Mouse (Mus musculus) R1 (cell line): ENCODE data around the gene Mctp1.
A peak's percentile ranks its signal among the peaks of the same experiment; 100 is the strongest.
"Not testable (repeated sequence)": the region's sequence is repeated elsewhere in the genome, so short reads cannot be mapped to it uniquely, and the experiment has no call there.

Source experiments
- DNase-seq: peaks from one replicate; pipeline ENCODE4 v3.0.0-alpha.2; 2018; ENCODE audit warnings: low read depth, low spot score

Mctp1 gene

DNA sequence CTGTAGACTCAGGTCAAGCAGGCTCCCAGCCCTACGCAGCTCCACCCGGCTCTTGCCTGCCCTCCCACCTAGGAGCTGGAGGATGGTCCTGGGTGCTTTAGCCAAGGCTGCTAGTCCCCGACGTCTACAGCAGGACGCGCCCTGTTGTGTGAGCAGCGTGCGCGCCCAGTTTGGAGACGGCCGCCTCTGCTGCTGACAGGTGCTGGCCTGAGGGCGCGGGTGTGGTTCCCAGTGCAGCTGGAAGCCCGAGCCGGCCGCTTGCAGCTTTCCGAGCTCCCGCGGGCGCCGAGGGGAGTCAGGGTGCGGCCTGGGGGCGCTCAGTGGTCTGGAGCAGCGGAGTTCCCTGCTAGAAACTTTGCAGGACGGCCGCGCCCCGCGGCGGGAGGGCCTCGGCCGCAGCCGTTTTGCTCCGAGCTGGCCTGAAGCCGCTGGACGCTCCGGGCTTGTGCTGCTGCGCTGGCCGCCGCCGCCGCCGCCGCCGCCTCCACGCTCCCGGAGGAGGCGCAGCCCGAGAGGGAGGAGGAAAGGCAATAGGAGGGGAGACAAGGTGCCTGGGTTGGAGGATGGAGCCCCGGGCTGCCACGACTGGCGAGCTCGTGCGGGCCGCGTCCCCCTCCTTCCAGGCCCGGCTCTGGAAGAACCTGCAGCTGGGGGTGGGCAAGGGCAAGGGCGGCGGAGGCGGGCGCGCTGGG, at the start of gene Mctp1:
Gene Mctp1, plus strand, starts transcription at position 564 of the 692 bp plus-strand sequence.
- peak; percentile 76 for DNase-seq

DNA sequence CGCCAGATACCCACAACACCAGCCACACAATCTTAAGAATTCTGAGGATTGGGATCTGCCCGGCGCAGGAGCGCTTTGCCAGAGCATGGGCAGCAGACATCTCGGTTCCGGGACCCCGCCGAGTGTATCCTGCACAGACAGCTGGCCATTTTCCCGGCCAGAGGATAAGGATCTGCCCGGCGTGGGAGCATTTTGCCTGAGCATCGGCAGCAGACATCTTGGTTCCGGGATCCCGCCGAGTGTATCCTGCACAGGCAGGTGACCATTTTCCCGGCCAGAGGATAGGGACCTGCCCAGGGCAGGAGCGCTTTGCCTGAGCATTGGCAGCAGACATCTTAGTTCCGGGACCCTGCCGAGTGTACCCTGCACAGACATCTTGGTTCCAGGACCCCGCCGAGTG, 38.4 kb upstream of the Mctp1 start:
- not testable (repeated sequence) for DNase-seq

DNA sequence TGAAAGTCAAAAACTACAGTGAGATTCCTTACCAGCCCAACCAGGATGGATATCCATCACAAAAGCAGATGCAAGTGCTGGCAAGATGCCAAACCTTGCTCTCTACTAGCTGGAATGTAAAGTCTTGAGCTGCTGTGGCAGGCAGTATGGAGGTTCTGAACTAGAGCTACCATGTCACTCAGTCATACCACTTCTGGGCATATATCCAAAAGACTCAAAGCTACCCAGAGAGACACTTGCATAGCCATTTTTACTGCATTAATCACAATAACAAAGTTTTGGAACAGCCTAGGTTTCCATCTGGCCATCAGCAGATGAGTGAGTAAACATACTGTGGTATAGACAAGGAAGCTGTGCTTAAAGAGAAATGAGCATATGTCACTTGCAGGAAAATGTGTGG, 25.6 kb upstream of the Mctp1 start:
- peak; percentile 74 for DNase-seq

DNA sequence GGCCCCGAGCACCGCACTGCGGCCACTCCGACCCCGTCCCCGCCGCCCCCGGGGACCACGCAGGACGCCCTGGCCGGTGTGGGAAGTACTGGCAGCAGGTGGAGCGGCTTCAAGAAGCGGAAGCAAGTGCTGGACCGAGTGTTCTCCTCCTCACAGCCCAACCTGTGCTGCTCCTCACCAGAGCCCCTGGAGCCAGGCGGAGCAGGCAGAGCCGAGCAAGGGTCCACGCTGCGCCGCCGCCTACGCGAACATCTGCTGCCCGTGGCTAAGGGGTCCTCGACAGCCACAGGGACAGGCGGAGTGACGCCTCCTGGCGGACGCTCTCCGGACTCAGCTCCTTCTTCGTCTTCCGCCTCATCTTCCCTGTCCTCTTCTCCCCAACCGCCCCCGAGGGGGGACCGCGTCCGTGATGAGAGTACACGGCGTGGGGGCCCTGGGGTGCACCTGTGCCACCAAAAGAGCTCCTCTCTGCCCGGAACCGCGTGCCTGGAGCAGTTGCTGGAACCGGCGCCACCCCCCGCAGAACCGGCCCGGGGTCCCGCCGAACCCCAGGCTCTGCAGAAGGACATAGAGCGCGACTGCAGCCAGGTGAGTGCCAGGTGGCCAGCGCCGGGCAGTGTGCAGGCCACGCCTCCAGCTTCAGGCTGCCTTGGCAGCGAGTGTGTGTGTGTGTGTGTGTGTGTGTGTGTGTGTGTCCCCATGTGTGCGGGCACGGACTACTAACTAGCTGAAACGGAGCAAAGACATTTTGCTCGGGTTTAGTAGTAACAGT, 515 bp downstream of the Mctp1 start:
- DNase-seq: peak; percentile 50

DNA sequence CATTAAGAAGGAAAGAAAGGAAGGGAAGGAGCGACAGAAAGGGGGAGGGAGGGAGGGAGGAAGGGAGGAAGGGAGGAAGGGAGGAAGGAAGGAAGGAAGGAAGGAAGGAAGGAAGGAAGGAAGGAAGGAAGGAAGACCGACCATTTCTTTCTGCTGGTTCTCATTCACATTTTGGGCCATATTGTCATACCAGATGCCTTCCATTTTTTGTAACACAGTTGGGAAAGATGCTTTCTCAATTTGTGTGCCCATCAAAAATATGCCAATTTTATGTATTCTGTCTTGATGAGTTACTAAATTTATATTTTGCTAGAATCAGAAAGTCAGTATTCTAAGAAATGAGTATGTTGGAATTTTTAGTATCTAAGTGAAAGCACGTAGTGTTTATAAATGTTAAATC, 4.3 kb downstream of the Mctp1 start:
- DNase-seq: no peak

DNA sequence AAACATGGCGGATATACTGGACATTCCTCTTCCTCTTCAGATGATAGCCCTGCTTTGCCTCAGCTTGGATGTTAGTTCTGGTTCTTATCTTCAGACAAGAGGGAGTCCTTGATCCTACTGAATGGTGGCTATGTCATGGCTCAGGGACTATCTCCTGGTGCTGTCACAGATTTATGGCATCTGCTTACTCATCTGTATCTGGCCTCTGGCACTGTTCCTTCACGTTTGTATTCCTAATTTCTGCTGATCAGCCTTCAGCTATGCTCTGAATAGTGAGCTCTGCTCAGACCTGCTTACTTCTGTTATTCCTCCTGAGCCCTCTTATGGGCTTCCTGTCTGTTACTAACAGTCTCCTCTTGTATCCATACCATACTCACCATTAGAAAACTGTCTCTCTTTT, 7.6 kb downstream of the Mctp1 start:
- no peak for DNase-seq

DNA sequence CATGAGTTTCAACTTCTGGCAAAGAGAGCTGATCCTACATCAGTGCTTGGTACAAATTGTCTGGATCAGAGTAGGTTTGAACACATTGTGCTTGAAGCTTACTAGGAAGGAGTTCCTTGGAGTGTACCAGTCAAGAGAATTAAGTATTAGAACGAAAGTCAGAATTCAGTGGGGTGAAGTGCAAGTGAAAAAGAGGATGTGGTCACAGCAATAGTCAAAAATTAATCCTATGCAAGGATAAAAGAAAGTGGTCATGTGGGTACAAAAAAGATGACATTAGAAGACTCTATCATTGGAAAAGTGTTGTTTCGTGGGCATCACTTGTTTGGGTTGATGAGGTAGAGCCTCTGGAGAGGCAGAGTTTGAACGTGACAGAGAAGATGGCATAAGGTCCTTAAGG, 8.8 kb downstream of the Mctp1 start:
- DNase-seq: no peak

DNA sequence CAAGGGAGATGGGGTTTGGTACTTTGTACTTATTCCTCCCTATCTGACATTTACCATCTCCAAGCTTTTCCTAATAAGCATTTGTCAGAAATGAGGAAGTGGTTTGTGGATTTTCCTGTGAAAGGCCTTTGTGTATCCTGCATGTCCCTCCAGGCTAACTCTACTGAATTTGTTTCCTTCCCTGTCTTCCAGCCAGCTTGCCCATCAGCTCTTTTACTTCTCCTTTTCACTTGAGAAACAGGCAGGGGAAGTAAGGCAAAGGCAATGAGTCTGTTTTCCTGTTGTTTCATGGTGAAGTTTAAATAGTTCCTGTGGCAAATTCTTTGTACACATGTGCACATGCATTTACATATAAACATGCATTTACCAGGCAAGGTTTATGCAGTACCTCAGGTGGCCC, 11.6 kb downstream of the Mctp1 start:
- DNase-seq: no peak

DNA sequence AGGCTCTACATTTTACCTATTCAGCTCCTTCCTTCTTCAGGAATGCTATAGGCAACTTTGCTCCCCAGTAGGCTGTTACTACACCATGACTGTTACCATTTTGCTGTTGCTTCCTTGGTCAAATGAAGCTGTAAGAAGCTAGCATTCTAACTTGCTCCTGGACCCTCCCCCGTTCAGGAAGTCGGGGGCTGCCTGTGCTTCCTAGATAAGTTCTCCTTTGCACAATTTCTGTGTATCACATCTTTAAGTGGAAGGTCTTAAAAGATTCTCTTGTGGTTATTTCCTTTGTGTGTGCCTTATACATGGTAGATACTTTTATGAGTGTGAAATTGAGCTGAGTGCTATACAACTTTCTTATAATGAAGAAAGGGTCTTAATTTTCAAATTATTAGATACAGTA, 25.0 kb downstream of the Mctp1 start:
- no peak for DNase-seq

DNA sequence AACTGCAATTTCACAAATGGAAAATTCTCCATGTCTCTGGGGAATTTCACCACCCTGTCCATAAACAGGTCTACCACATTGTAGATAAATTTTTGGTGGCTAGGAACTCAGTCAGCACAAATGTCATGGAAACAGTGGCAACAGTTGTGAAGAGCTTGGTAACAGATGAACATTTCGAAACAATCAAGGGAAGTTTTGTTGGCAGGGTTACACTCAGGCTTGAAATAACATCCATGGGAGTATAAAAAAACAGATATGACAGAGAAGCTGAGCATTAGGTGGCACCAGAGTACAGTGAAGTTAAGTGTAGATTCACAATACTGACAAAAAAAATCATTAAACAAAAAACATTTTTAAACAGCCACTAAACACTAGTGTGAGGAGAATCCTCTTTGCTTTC, 26.3 kb downstream of the Mctp1 start:
- DNase-seq: no peak

DNA sequence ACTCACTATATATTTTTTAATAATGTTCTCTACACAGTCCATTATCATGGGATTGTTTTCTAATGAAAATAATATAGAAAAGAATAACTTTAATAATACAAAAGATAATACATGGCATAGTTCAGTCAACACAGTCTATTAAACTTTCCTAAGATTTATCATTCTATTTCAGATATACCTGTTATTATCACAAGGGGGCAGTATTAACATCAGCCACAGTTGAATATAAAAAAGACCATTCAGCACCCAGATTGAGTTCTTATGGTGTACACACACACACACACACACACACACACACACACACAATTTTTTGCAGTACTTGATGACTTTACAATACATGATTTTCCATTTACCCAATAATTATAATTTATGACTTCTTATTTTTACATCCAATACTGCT, 31.0 kb downstream of the Mctp1 start:
- peak; percentile 4 for DNase-seq

DNA sequence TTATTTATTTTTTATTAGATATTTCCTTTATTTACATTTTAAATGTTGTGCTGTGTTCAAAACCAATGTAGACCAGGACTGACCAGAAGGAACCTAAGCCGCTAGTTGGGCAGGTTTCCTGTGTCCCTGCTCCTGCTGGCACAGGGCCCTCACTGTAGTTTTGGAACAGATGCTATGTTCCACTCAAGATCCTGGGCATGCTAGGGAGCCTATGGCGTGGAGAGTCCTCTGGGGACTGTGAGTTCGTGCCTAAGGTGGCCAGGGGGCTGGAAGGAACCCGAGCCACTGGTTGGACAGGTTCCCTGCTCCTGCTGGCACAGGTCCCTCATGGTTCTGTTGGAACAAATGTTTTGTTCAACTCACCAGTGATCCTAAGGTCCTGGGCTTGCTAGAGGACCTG, 35.8 kb downstream of the Mctp1 start:
- DNase-seq: no peak

DNA sequence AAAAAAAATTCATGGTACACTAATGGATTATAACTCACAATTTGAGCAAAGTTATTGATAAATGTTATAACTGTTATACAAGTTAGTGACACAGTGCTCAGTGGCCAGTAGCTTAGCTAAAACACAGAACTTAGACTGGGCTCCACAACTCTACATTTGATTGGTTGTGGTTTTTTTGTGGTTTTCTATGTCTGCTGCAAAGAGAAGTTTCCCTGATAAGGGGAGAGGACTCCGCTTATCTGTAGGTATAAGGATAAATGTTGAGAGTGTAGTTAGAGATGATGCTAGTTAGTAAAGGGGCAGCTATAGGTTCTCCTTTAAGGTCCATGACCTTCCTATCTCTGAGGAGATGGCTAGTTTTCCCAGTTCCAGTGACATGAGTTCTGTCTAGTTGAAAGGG, 36.7 kb downstream of the Mctp1 start:
- DNase-seq: no peak

DNA sequence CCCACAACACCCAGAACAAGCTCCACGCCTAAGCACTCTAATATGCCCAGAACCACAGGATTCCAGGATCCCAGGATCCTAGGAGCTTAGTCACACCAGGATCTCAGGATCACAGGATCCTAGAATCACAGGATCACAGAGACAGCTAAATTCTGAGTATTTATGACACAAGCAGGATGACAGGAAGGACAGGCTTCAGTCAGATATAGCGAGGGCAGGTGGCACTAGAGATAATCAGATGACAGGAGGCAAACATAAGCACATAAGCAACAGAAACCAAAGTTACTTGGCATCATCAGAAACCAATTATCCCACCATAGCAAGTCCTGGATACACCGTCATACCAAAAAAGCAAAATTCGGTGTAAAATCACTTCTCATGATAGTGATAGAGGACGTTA, 37.8 kb downstream of the Mctp1 start:
- DNase-seq: no peak

DNA sequence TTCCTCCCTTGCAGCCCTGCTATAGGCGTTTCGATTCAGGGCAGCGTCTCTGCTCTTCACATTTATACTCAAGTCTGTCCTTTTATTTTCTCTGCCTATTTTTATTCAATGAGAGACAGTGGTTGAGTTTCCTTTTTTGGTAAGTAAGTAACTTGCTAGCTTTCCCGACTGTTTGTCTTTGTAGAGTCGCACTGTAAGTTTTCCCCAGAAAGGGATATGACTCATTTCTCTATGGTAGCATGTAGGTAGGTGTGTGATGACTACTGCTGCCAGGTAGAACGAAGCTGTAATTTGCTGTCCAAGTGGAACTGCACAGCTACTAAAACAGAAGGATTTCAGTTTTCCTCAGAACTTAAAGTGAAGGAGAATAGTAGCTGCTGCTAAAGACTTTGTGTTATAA, 45.1 kb downstream of the Mctp1 start:
- DNase-seq: no peak

DNA sequence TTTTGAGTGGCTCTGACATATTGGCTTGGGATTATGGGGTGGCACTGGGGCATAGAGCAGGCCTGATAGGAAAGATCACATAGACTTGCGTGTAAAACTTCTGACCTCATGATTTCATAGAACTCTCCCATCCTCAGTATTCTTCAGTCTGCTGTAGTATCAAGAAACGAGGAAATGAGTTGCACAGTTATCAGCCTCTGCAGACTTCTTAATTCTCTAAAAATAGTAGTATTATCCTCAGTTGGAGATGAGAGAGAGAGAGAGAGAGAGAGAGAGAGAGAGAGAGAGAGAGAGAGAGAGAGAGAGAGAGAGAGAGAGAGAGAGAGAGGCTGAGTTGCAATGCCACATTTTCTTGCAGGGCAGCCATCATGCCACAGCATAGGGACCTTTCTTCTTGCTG, 45.6 kb downstream of the Mctp1 start:
- DNase-seq: no peak

DNA sequence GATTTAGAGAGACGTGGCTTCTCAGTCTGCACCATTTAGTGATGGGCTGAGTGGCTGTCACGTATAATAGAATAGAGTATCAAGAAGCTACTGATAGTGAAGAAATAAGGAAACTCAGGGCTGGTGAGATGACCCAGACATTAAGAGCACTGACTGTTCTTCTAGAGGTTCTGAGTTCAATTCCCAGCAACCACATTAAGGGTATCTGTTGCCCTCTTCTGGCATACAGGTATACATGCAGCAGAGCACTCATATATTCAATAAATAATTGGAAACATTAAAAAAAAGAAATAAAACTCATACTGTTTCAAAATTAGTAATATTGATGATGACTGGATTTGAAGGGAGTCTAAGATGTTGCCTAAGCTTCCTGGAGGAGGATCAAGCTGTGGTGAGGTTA, 47.6 kb downstream of the Mctp1 start:
- no peak for DNase-seq

DNA sequence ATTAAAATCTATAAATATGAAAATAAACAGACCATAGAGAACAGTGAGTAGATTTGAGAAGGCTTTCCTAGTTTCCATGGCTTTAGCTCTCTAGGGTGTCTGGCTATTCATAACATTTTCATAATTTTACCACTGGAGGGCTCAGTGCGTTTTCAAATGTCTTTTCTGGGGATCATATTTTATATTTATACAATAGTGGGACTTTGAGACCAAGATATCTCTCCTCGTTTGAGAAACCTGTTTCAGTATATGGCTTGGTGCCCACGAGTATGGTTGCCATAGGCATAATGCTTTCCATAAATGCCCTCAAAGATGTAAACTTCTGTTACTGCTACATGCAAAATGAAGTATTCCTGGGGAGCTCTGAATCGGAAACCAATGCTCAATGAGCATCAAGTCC, 49.1 kb downstream of the Mctp1 start:
- no peak for DNase-seq

DNA sequence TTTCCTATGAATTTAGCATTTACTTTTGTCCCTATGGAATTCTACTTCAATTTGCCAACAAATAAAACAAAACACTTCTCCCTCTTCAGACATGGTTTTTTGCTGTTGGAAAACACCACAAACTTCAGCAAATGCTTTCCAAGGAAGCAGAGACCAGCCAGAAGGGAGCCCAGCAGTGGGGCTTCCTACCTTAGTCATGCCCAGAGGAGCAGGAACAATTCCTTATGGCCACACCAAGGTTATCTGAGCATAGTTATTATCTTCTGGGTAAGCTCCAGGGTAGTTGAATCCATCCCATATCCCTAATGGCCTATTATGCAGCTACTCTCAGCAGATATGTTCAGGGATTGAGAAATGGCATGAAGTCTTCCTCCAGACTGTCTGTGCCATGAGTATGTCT, 52.1 kb downstream of the Mctp1 start:
- DNase-seq: no peak

DNA sequence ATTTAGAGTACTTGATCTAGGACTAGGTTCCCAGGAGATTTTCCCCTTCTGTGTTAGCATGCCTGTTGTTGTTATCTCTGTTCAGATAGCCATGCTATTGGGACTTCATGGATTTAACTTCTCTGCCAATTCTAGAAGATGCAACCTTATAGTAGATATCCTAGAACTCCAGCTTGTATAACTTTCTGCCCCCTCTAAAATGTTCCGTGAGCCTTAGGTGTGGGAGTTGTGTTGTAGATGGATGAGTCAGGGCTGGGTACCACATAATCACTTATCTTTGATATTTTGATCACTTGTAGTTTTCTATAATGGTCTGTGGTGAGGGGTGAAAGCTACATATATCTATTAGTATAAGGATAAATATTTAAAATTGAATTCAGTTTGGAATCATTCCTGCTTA, 54.4 kb downstream of the Mctp1 start:
- no peak for DNase-seq

DNA sequence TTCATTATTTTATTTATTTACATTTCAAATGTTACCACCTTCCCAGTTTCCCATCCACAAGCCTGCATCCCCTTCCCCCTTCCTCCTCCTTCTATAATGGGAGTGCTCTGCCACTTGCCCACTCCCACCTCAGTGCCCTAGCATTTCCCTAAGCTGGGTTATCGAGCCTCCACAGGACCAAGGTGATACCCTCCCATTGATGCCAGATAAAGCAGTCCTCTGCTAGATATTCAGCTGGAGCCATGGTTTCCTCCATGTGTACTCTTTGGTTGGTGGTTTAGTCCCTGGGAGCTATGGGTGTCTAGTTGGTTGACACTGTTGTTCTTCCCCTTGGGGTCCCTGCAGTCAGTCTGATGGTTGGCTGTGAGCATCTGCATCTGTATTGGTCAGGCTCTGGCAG, 61.7 kb downstream of the Mctp1 start:
- DNase-seq: no peak

DNA sequence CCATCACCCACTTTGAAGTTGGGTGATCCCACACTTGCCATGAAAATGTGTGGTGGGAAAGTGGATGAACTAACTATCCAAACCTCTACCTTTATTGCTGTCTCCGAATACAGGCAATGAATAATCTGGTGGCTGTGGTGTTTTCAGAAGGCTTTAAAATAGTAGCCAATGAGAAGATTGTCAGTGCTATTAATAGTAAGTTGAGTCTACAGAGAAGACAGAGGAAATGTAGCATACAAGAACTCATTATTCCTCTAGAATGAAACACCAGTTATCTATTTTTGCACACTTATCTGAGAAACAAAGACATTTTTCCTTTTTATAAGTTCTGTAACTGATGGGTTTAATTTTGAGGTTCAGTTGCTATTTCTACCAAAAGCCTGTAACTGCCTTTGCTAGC, 63.2 kb downstream of the Mctp1 start:
- no peak for DNase-seq

DNA sequence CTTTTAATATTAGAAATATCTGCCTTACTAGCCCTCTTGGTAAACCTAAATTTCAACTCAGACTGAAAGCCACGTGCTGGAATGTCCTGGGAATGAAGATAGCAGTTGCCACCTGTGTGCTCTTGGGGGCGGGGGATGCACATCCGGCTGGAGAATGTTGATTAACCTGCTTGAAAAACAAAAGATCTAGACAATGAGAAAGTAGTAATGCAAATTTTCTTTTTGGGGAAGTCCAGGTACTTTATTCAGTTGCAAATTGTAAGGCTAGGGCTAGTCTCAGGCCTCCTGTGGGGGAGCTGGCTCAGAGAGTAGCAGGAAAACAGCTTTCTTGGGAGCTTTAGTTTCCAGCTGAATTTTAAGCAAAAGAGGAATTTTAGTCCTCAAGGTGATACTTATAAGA, 67.2 kb downstream of the Mctp1 start:
- peak; percentile 67 for DNase-seq

DNA sequence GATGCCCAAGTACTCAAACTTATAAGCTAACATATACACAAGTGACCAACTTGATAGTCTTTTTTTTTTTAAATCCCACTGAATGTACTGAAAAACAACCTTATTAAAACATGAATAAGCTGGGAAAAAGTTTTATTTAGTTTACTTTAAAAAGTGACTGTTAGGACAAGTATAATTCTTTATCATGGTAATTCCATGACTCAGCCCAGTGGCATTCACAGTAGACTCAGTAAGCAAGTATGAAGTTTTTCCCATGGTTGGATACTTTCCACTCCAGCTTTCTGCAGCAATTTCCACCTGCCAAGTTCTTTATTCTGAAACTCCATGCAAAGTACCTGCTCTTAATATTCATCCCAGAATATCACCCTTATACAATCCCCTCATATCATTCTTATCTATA, 97.3 kb downstream of the Mctp1 start:
- no peak for DNase-seq
